Mouse (Mus musculus) heart, adult 2 months (tissue): Measurements from ENCODE around the gene Abca5.

Experiments
- CTCF ChIP-seq: fragments of 200-600 bp; IDR thresholded peaks from 2 replicates; pipeline ENCODE4 v1.8.1; 2022; ENCODE audit warnings: antibody characterized with exemption, mild to moderate bottlenecking, moderate library complexity
- EP300 ChIP-seq: fragments of 200-500 bp; IDR thresholded peaks from 2 replicates; pipeline ENCODE4 v1.6.1; 2011; ENCODE audit warnings: low read depth, low read length, control low read depth; ENCODE audit not compliant: insufficient read depth
- POLR2A ChIP-seq: fragments of 200-500 bp; IDR thresholded peaks from 2 replicates; pipeline ENCODE4 v1.6.1; 2011; ENCODE audit warnings: mild to moderate bottlenecking, low read depth, low read length, control low read depth; ENCODE audit not compliant: insufficient read depth

DNA sequence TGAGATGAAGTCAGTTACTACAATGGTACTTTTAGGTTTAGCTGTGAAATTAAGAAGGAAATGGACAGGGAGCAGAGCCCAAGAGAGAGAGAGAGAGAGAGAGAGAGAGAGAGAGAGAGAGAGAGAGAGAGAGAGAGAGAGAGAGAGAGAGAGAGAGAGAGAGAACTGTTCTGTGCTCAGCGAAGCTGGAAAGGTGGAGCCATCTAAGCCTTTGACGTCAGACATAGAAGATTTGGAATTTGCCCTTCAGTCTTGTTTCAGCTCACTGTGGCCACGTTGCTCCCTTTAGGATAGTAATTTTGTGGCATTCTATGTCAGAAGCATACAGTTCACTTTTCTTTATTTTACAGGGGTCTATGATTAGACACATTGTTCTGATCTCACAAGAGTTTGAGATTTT, 75.6 kb downstream of the Abca5 start:
- no peak for TF ChIP-seq EP300
- no peak for TF ChIP-seq CTCF
- no peak for TF ChIP-seq POLR2A
